Mouse (Mus musculus) neural tube, embryonic 13.5 days (tissue): ENCODE measurements around the gene Carnmt1. TPM values are rescaled to one million over a fixed set of nuclear protein-coding genes. Genes with fewer than 3 reads are reported as not detected.
"Not testable (repeated sequence)": the region's sequence is repeated elsewhere in the genome, so short reads cannot be mapped to it uniquely, and the experiment has no call there.

Experiments
- ATAC-seq: fragments of 200-750 bp; cut with Nextera tagmentation; 2 replicates; pipeline ENCODE4 v1.8.0; 2017; ENCODE audit warnings: low read depth, mild to moderate bottlenecking, moderate TSS enrichment, moderate library complexity
- H3K27ac ChIP-seq: fragments of 300-500 bp; sonication (generic); replicated peaks from 2 replicates; pipeline ENCODE4 v1.5.1; 2015; ENCODE audit warnings: moderate library complexity, mild to moderate bottlenecking, inconsistent platforms
- H3K27me3 ChIP-seq: fragments of 300-500 bp; sonication (generic); 2 replicates; pipeline ENCODE4 v1.6.1; 2015; ENCODE audit warnings: mild to moderate bottlenecking, inconsistent platforms
- H3K36me3 ChIP-seq: fragments of 300-500 bp; sonication (generic); 2 replicates; pipeline ENCODE4 v1.6.1; 2015; ENCODE audit warnings: mild to moderate bottlenecking, inconsistent platforms
- H3K4me1 ChIP-seq: fragments of 300-500 bp; sonication (generic); replicated peaks from 2 replicates; pipeline ENCODE4 v1.6.1; 2015; ENCODE audit warnings: inconsistent platforms
- H3K4me2 ChIP-seq: fragments of 300-500 bp; sonication (generic); 2 replicates; pipeline ENCODE4 v1.6.1; 2015; ENCODE audit warnings: inconsistent platforms, mild to moderate bottlenecking, moderate library complexity
- H3K4me3 ChIP-seq: fragments of 300-500 bp; sonication (generic); 2 replicates; pipeline ENCODE4 v1.5.1; 2015; ENCODE audit warnings: mild to moderate bottlenecking, inconsistent platforms
- H3K9ac ChIP-seq: fragments of 300-500 bp; sonication (generic); 2 replicates; pipeline ENCODE4 v1.6.1; 2015; ENCODE audit warnings: moderate library complexity, mild to moderate bottlenecking, inconsistent platforms
- H3K9me3 ChIP-seq: fragments of 300-500 bp; sonication (generic); 2 replicates; pipeline ENCODE4 v1.6.1; 2016; ENCODE audit warnings: inconsistent platforms
- WGBS: fragments of 180-500 bp; shearing (Covaris S2); methylation state at CpG from one replicate; pipeline ENCODE4 v1.1.7; 2015; 5-methylcytosine and 5-hydroxymethylcytosine counted together
- polyA plus RNA-seq: library from polyadenylated mRNA; unstranded; fragments of >200 nt; fragmentation: Nextera tagmentation; extraction: Ambion mirVana; gene quantifications from 2 replicates; pipeline ENCODE4 v1.2.1, GENCODE M21; 2015

The Carnmt1 gene
- polyA plus RNA-seq, 1 experiment from 2014 or later = 13.9 TPM

- H3K4me1 ChIP-seq = no peaks in the 10 kb centered on the region
- H3K4me2 ChIP-seq = no peak overlapping the region
- no peak for ATAC-seq
- H3K27ac ChIP-seq = no peak overlapping the region
- H3K9ac ChIP-seq = no peak overlapping the region
- H3K9me3 ChIP-seq = no peaks in the 10 kb centered on the region
- WGBS = 88% methylated on average over 2 of the region's 2 CpGs
- no peaks in the 10 kb centered on the region for H3K27me3 ChIP-seq
- no peak overlapping the region for H3K4me3 ChIP-seq
- H3K36me3 ChIP-seq = peaks cover 20% of the 10 kb centered on the region
Measured at GRCm38 (mm10) chr19:18692768-18693167, 22.2 kb downstream of the Carnmt1 start.

- Histone ChIP-seq H3K27me3 (no peaks in the 10 kb centered on the region), H3K36me3 (peaks cover 20% of the 10 kb centered on the region), H3K9me3 (no peaks in the 10 kb centered on the region), H3K9ac (no peak overlapping the region), H3K4me2 (no peak overlapping the region), H3K4me3 (no peak overlapping the region), H3K4me1 (no peaks in the 10 kb centered on the region), H3K27ac (no peak overlapping the region)
- ATAC-seq = no peak
- 97% methylated on average over 3 of the region's 3 CpGs for WGBS
Measured at GRCm38 (mm10) chr19:18695116-18695515, 24.6 kb downstream of the Carnmt1 start.

- WGBS = 93% methylated on average over 1 of the region's 1 CpGs
- Histone ChIP-seq H3K27me3 (no peaks in the 10 kb centered on the region), H3K36me3 (peaks cover 20% of the 10 kb centered on the region), H3K4me1 (no peaks in the 10 kb centered on the region), H3K27ac (no peak overlapping the region), H3K9ac (no peak overlapping the region), H3K4me3 (no peak overlapping the region), H3K4me2 (no peak overlapping the region), H3K9me3 (no peaks in the 10 kb centered on the region)
- ATAC-seq = no peak
Measured at GRCm38 (mm10) chr19:18695552-18695951, 25.0 kb downstream of the Carnmt1 start.

GRCm38 (mm10) chr19:18708101-18708500, 37.5 kb downstream of the Carnmt1 start:
- H3K36me3 ChIP-seq = no peaks in the 10 kb centered on the region

GRCm38 (mm10) chr19:18710903-18711302, 40.3 kb downstream of the Carnmt1 start:
- Histone ChIP-seq H3K9ac (no peak overlapping the region), H3K4me1 (peaks cover 28% of the 10 kb centered on the region), H3K36me3 (no peaks in the 10 kb centered on the region), H3K4me2 (no peak overlapping the region), H3K27me3 (no peaks in the 10 kb centered on the region), H3K27ac (no peak overlapping the region), H3K9me3 (no peaks in the 10 kb centered on the region), H3K4me3 (no peak overlapping the region)
- WGBS = 56% methylated on average over 6 of the region's 6 CpGs
- ATAC-seq = no peak

More at GRCm38 (mm10) chr19:18708101-18708500, 37.5 kb downstream of the Carnmt1 start:
- no peak for ATAC-seq
- Histone ChIP-seq H3K27me3 (no peaks in the 10 kb centered on the region), H3K9ac (no peak overlapping the region), H3K4me2 (no peak overlapping the region), H3K9me3 (no peaks in the 10 kb centered on the region), H3K4me1 (peaks cover 4% of the 10 kb centered on the region; the same call in 1 of the 2 replicates), H3K4me3 (no peak overlapping the region), H3K27ac (no peak overlapping the region)

- WGBS = 93% methylated on average over 9 of the region's 9 CpGs
- H3K9ac ChIP-seq = no peak overlapping the region
- no peak overlapping the region for H3K4me3 ChIP-seq
- no peak overlapping the region for H3K27ac ChIP-seq
- H3K27me3 ChIP-seq = no peaks in the 10 kb centered on the region
- no peaks in the 10 kb centered on the region for H3K9me3 ChIP-seq
- no peaks in the 10 kb centered on the region for H3K36me3 ChIP-seq
- no peak overlapping the region for H3K4me2 ChIP-seq
- peaks cover 31% of the 10 kb centered on the region for H3K4me1 ChIP-seq
- no peak for ATAC-seq
Measured at GRCm38 (mm10) chr19:18711589-18711988, 41.0 kb downstream of the Carnmt1 start.

GRCm38 (mm10) chr19:18712153-18712865, 41.7 kb downstream of the Carnmt1 start:
- Histone ChIP-seq H3K4me3 (peak overlapping the region; percentile 89), H3K36me3 (no peaks in the 10 kb centered on the region), H3K27ac (peak overlapping the region; percentile 95), H3K4me1 (peaks cover 31% of the 10 kb centered on the region), H3K9ac (peak overlapping the region; percentile 87), H3K9me3 (no peaks in the 10 kb centered on the region), H3K27me3 (no peaks in the 10 kb centered on the region), H3K4me2 (peak overlapping the region; percentile 76)
- no peak for ATAC-seq
- 58% methylated on average over 16 of the region's 16 CpGs for WGBS

- peak; percentile 99 for ATAC-seq
- WGBS = under 1% methylated on average over 48 of the region's 49 CpGs
- Histone ChIP-seq H3K27me3 (no peaks in the 10 kb centered on the region), H3K36me3 (peaks cover 3% of the 10 kb centered on the region; the same call in 1 of the 2 replicates), H3K27ac (peak within 1 kb of the TSS; percentile 95), H3K4me3 (peak within 1 kb of the TSS; percentile 89), H3K9ac (peak within 1 kb of the TSS; percentile 87), H3K9me3 (no peaks in the 10 kb centered on the region), H3K4me1 (peaks cover 31% of the 10 kb centered on the region), H3K4me2 (peak within 1 kb of the TSS; percentile 76)
Measured at GRCm38 (mm10) chr19:18712866-18713300, 42.3 kb downstream of the Carnmt1 start, which contains the start of gene D030056L22Rik. D030056L22Rik (plus strand) TSS chr19:18713193.

- not testable (repeated sequence) for H3K9me3 ChIP-seq, H3K36me3 ChIP-seq, H3K27me3 ChIP-seq
- Histone ChIP-seq H3K9ac (peak overlapping the region; percentile 87), H3K27ac (peak overlapping the region; percentile 62; the same call in 1 of the 2 replicates), H3K4me2 (peak overlapping the region; percentile 76), H3K4me1 (peaks cover 31% of the 10 kb centered on the region), H3K4me3 (peak overlapping the region; percentile 89)
- WGBS = under 1% methylated on average over 39 of the region's 46 CpGs
- ATAC-seq = peak; percentile 83
Measured at GRCm38 (mm10) chr19:18713357-18713756, 42.8 kb downstream of the Carnmt1 start.

- no peak overlapping the region for H3K4me3 ChIP-seq
- WGBS = 52% methylated on average over 1 of the region's 1 CpGs
- no peaks in the 10 kb centered on the region for H3K9me3 ChIP-seq
- no peak overlapping the region for H3K27ac ChIP-seq
- no peaks in the 10 kb centered on the region for H3K27me3 ChIP-seq
- H3K4me1 ChIP-seq = peaks cover 31% of the 10 kb centered on the region
- peaks cover 15% of the 10 kb centered on the region; the same call in 1 of the 2 replicates for H3K36me3 ChIP-seq
- H3K4me2 ChIP-seq = no peak overlapping the region
- no peak overlapping the region for H3K9ac ChIP-seq
- no peak for ATAC-seq
Measured at GRCm38 (mm10) chr19:18716374-18716773, 45.8 kb downstream of the Carnmt1 start.

- H3K4me1 ChIP-seq = peaks cover 8% of the 10 kb centered on the region; the same call in 1 of the 2 replicates
- no peak overlapping the region for H3K9ac ChIP-seq
- peaks cover 15% of the 10 kb centered on the region; the same call in 1 of the 2 replicates for H3K36me3 ChIP-seq
- H3K27ac ChIP-seq = no peak overlapping the region
- H3K27me3 ChIP-seq = no peaks in the 10 kb centered on the region
- no peak overlapping the region for H3K4me2 ChIP-seq
- WGBS = 94% methylated on average over 3 of the region's 3 CpGs
- no peak for ATAC-seq
- no peak overlapping the region for H3K4me3 ChIP-seq
- no peaks in the 10 kb centered on the region for H3K9me3 ChIP-seq
Measured at GRCm38 (mm10) chr19:18720337-18720736, 49.8 kb downstream of the Carnmt1 start.

- 93% methylated on average over 2 of the region's 2 CpGs for WGBS
- H3K9ac ChIP-seq = no peak overlapping the region
- no peaks in the 10 kb centered on the region for H3K36me3 ChIP-seq
- no peak overlapping the region for H3K27ac ChIP-seq
- no peak overlapping the region for H3K4me2 ChIP-seq
- no peak overlapping the region for H3K4me3 ChIP-seq
- ATAC-seq = no peak
- H3K4me1 ChIP-seq = no peaks in the 10 kb centered on the region
- no peaks in the 10 kb centered on the region for H3K27me3 ChIP-seq
- no peaks in the 10 kb centered on the region for H3K9me3 ChIP-seq
Measured at GRCm38 (mm10) chr19:18725186-18725585, 54.6 kb downstream of the Carnmt1 start.
